Mouse (Mus musculus) ES-Bruce4 (cell line): ENCODE data around the gene Pparg. TPM values are rescaled to one million over a fixed set of nuclear protein-coding genes. Genes with fewer than 3 reads are reported as not detected.

ENCODE experiments used
- H3K27ac ChIP-seq: 2 replicates; pipeline ENCODE4 v1.5.1; 2012; ENCODE audit warnings: low read length, inconsistent platforms; ENCODE audit not compliant: insufficient read depth
- H3K27me3 ChIP-seq: 2 replicates; pipeline ENCODE4 v1.6.1; 2012; ENCODE audit warnings: mild to moderate bottlenecking, low read length, inconsistent platforms; ENCODE audit not compliant: control insufficient read depth, poor library complexity, insufficient read depth, severe bottlenecking
- H3K36me3 ChIP-seq: 2 replicates; pipeline ENCODE4 v1.6.1; 2012; ENCODE audit warnings: inconsistent platforms, mild to moderate bottlenecking, low read length, moderate library complexity; ENCODE audit not compliant: control insufficient read depth, poor library complexity, insufficient read depth, severe bottlenecking
- H3K4me1 ChIP-seq: one replicate; pipeline ENCODE4 v1.8.1; 2011; ENCODE audit warnings: low read length; ENCODE audit not compliant: control insufficient read depth, insufficient read depth
- H3K4me3 ChIP-seq: 2 replicates; pipeline ENCODE4 v1.5.1; 2011; ENCODE audit warnings: low read depth, mild to moderate bottlenecking, low read length
- H3K9ac ChIP-seq: 2 replicates; pipeline ENCODE4 v1.6.1; 2012; ENCODE audit warnings: low read depth, mild to moderate bottlenecking, inconsistent platforms; ENCODE audit not compliant: poor library complexity, severe bottlenecking
- H3K9me3 ChIP-seq: replicated peaks from 2 replicates; pipeline ENCODE4 v1.6.1; 2012; ENCODE audit warnings: mild to moderate bottlenecking, low read length, inconsistent platforms; ENCODE audit not compliant: control insufficient read depth, poor library complexity, insufficient read depth, severe bottlenecking
- CTCF ChIP-seq: IDR thresholded peaks from one replicate; pipeline ENCODE4 v1.8.1; 2011; ENCODE audit warnings: low read depth, low read length
- EP300 ChIP-seq: IDR thresholded peaks from 2 replicates; pipeline ENCODE4 v1.6.1; 2011; ENCODE audit warnings: low read depth, low read length; ENCODE audit not compliant: insufficient read depth
- POLR2A ChIP-seq: IDR thresholded peaks from one replicate; pipeline ENCODE4 v1.8.1; 2011; ENCODE audit warnings: low read length; ENCODE audit not compliant: insufficient read depth
- polyA plus RNA-seq: library from polyadenylated mRNA; stranded (reverse); fragments of >200 nt; gene quantifications from 2 replicates; pipeline ENCODE4 v1.2.4, GENCODE M21; 2011; ENCODE audit warnings: low read depth; ENCODE audit not compliant: missing spikeins, insufficient read depth, insufficient read length

Gene Pparg
- polyA plus RNA-seq, 1 experiment = 1.1 TPM

DNA sequence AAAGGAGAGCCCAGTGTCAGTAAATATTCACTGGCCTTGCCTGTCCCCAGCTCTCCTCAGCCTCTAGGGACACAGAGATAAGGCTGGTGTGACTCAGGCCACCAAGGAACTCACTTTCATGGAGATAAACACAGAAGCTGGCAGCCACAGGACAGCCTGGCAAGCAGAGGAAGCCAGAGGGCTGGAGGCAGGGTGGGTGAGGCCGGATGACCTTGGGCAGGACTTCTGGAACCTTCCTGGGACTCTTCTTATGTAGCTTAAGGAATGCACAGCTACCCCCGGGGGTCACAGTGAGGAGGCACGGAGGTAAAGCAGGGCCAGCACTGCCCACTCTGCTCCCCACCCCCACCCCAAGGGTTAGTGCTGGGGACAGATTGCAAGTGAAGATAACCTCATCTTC lies 140.4 kb downstream of the Pparg start:
- no peak overlapping the region for H3K27ac ChIP-seq
- TF ChIP-seq CTCF (no peak), EP300 (no peak), POLR2A (no peak)
- no peak overlapping the region for H3K9ac ChIP-seq
- H3K27me3 ChIP-seq = no peaks in the 10 kb centered on the region
- H3K9me3 ChIP-seq = no peaks in the 10 kb centered on the region
- no peaks in the 10 kb centered on the region for H3K4me1 ChIP-seq
- no peaks in the 10 kb centered on the region for H3K36me3 ChIP-seq
- H3K4me3 ChIP-seq = no peak overlapping the region

DNA sequence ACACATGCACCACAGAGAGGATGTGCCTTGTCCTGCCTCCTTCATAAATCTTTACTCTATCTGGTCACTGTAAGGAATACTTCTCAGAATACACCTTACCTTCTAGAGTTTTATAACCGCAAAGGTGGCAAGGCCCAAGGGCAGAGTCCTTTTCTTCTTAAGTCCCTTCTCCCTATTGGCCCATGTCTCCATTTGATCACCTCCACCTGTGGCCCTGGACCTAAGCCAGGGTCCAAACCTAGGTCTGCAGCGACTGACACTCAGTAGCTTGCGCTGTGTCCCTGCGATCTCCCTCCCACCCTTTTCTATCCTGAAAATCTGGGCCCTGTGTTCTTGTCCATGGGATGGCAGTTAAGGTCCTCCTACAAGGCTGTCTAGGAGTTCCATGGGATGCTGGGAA lies 142.3 kb downstream of the Pparg start:
- Histone ChIP-seq H3K4me3 (no peak overlapping the region), H3K27ac (no peak overlapping the region), H3K4me1 (no peaks in the 10 kb centered on the region), H3K9ac (no peak overlapping the region), H3K9me3 (no peaks in the 10 kb centered on the region), H3K27me3 (no peaks in the 10 kb centered on the region), H3K36me3 (no peaks in the 10 kb centered on the region)
- TF ChIP-seq POLR2A = no peak
- TF ChIP-seq EP300 = no peak
- TF ChIP-seq CTCF = no peak

DNA sequence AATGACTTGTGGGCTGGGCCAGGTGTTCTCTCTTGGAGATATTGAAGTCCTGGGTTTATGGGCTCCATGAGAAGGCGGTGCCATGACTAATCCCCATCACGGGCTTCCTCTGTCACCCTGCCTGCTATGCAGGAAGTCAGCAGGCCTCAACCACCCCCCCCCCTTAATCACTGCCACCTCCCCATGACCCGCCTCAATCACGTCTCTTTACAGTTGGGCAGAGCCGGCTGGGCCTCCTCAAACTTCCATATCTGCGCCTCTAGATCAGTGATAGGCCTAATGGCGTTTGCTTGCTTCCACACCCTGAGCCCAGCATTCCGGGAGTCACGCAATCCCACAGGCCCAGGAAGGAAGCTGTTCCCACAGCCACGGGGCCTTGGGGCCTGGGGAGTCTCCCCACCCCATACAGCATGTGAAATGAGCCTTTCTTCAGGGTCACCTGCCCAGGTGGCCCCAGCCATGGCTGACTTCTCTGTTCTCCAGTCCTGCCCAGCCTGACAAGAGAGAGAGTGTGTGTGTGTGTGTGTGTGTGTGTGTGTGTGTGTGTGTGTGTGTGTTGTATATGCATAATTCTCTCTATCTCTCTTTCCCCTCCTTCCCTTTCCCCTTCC lies 142.9 kb downstream of the Pparg start:
- H3K27me3 ChIP-seq = no peaks in the 10 kb centered on the region
- no peaks in the 10 kb centered on the region for H3K36me3 ChIP-seq
- H3K4me1 ChIP-seq = no peaks in the 10 kb centered on the region
- no peak overlapping the region for H3K27ac ChIP-seq
- H3K9ac ChIP-seq = no peak overlapping the region
- no peaks in the 10 kb centered on the region for H3K9me3 ChIP-seq
- no peak for TF ChIP-seq EP300
- TF ChIP-seq CTCF = no peak
- H3K4me3 ChIP-seq = no peak overlapping the region

DNA sequence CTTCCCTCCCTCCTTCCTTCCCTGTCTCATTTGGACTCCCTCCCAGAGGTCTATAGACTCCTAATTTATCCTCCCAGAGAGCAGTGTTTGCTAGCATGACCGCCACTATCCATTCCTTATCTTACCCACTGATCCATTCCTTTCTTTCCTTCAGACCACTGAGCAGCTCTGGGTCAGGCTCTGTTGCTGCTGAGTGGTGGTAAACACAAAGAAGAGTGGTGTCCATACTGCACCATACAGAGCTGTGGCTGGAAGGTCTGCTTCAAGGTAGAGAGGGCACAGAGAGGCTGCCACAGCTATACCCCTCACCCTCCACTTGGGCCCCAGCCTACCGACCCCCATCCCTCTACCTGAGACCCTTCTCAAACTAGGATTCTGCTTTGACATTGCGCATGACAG lies 143.4 kb downstream of the Pparg start:
- Histone ChIP-seq H3K36me3 (no peaks in the 10 kb centered on the region), H3K9ac (no peak overlapping the region), H3K27ac (no peak overlapping the region), H3K27me3 (no peaks in the 10 kb centered on the region), H3K9me3 (no peaks in the 10 kb centered on the region), H3K4me3 (no peak overlapping the region), H3K4me1 (no peaks in the 10 kb centered on the region)
- TF ChIP-seq POLR2A (no peak), EP300 (no peak), CTCF (no peak)

DNA sequence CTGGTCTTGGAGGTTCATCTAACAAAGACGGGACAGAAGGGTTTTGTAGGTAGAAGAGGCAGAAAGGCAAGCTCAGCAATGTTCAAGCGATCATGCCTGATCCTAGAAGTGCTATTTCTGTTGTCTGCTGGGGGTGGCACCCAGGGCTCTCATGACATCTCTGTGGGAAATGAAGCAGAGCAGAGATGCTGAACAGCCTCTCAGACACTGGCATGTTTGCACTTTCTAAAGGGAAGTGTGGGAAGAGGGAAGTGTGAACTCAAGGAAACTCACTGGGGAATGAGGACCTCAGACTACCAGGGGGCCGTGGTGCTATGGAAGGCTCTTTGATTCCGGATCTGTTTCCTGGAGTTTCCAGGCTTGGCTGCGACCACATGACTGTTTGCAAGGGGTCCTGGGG lies 144.2 kb downstream of the Pparg start:
- Histone ChIP-seq H3K4me3 (no peak overlapping the region), H3K27ac (no peak overlapping the region), H3K9ac (no peak overlapping the region), H3K36me3 (no peaks in the 10 kb centered on the region), H3K27me3 (no peaks in the 10 kb centered on the region), H3K4me1 (no peaks in the 10 kb centered on the region), H3K9me3 (no peaks in the 10 kb centered on the region)
- TF ChIP-seq POLR2A (no peak), EP300 (no peak)

DNA sequence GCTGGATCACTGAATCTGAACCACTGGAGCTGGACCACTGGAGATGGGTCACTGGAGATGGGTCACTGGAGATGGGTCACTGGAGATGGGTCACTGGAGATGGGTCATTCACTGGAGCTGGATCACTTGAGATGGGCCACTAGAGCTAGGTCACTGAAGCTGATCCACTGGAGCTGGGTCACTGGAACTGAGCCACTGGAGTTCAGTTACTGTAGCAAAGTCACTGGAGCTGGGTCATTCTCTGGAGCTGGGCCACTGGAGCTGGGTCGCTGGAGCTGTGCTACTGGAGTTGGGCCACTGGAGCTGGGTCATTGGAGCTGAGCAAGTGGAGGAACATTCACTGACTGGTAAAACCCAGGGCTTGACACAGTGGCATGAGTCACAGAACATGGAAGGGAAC lies 145.7 kb downstream of the Pparg start:
- Histone ChIP-seq H3K27ac (no peak overlapping the region), H3K4me1 (no peaks in the 10 kb centered on the region), H3K9ac (no peak overlapping the region), H3K36me3 (no peaks in the 10 kb centered on the region), H3K4me3 (no peak overlapping the region), H3K9me3 (no peaks in the 10 kb centered on the region), H3K27me3 (no peaks in the 10 kb centered on the region)
- TF ChIP-seq POLR2A (no peak), CTCF (no peak)
